Mouse (Mus musculus): Measurements from ENCODE around the gene Actg2. TPM values are rescaled to one million over a fixed set of nuclear protein-coding genes. Genes with fewer than 3 reads are reported as not detected.
"Not testable (repeated sequence)": the region's sequence is repeated elsewhere in the genome, so short reads cannot be mapped to it uniquely, and the experiment has no call there.

Gene Actg2
- 517 and 617 TPM in 2 replicates for polyA plus RNA-seq (2011; ENCODE audit: insufficient read length, low read depth, missing spikeins)

GRCm38 (mm10) chr6:83536028-83536794 lies at the start of gene Actg2:
Gene Actg2, minus strand, starts transcription at chr6:83536265.
- TF ChIP-seq POLR2A (IDR thresholded peaks at IDR 0.05; ENCODE audit: low read depth, low read length) (peak; percentile 62), CTCF (IDR thresholded peaks at IDR 0.05; ENCODE audit: borderline replicate concordance, insufficient read depth, low read length) (no peak)
- no peaks in the 10 kb centered on the region for H3K4me1 ChIP-seq (ENCODE audit: control insufficient read depth, insufficient read depth, low read length)
- H3K27ac ChIP-seq (ENCODE audit: insufficient read depth, low read length) = peak within 1 kb of the TSS; percentile 15
- peak within 1 kb of the TSS; percentile 16 for H3K4me3 ChIP-seq (ENCODE audit: insufficient read depth, low read length)

- not testable (repeated sequence) for H3K27ac ChIP-seq (ENCODE audit: insufficient read depth, low read length); H3K4me3 ChIP-seq (ENCODE audit: insufficient read depth, low read length); H3K4me1 ChIP-seq (ENCODE audit: control insufficient read depth, insufficient read depth, low read length)
Observed at GRCm38 (mm10) chr6:83585328-83585727, 49.3 kb upstream of the Actg2 start.

- Histone ChIP-seq H3K4me1 (ENCODE audit: control insufficient read depth, insufficient read depth, low read length) (peaks cover 5% of the 10 kb centered on the region; the same call in 1 of the 2 replicates), H3K27ac (ENCODE audit: insufficient read depth, low read length) (no peak overlapping the region), H3K4me3 (ENCODE audit: insufficient read depth, low read length) (no peak overlapping the region)
- TF ChIP-seq POLR2A (IDR thresholded peaks at IDR 0.05; ENCODE audit: low read depth, low read length) (no peak), CTCF (IDR thresholded peaks at IDR 0.05; ENCODE audit: borderline replicate concordance, insufficient read depth, low read length) (no peak)
Observed at GRCm38 (mm10) chr6:83583591-83583990, 47.5 kb upstream of the Actg2 start.

GRCm38 (mm10) chr6:83582938-83583270 lies 46.8 kb upstream of the Actg2 start:
- no peak overlapping the region for H3K4me3 ChIP-seq (ENCODE audit: insufficient read depth, low read length)
- TF ChIP-seq CTCF (IDR thresholded peaks at IDR 0.05; ENCODE audit: borderline replicate concordance, insufficient read depth, low read length) = peak; percentile 43; the same call in 1 of the 2 replicates
- TF ChIP-seq POLR2A (IDR thresholded peaks at IDR 0.05; ENCODE audit: low read depth, low read length) = no peak

GRCm38 (mm10) chr6:83582135-83582937 lies 46.3 kb upstream of the Actg2 start:
- Histone ChIP-seq H3K4me1 (ENCODE audit: control insufficient read depth, insufficient read depth, low read length) (peaks cover 5% of the 10 kb centered on the region; the same call in 1 of the 2 replicates), H3K4me3 (ENCODE audit: insufficient read depth, low read length) (no peak overlapping the region), H3K27ac (ENCODE audit: insufficient read depth, low read length) (no peak overlapping the region)
- no peak for TF ChIP-seq CTCF (IDR thresholded peaks at IDR 0.05; ENCODE audit: borderline replicate concordance, insufficient read depth, low read length)
- no peak for TF ChIP-seq POLR2A (IDR thresholded peaks at IDR 0.05; ENCODE audit: low read depth, low read length)

More at GRCm38 (mm10) chr6:83582938-83583270, 46.8 kb upstream of the Actg2 start:
- Histone ChIP-seq H3K27ac (ENCODE audit: insufficient read depth, low read length) (no peak overlapping the region), H3K4me1 (ENCODE audit: control insufficient read depth, insufficient read depth, low read length) (peaks cover 5% of the 10 kb centered on the region; the same call in 1 of the 2 replicates)

GRCm38 (mm10) chr6:83577534-83577933 lies 41.5 kb upstream of the Actg2 start:
- TF ChIP-seq POLR2A (IDR thresholded peaks at IDR 0.05; ENCODE audit: low read depth, low read length) (no peak), CTCF (IDR thresholded peaks at IDR 0.05; ENCODE audit: borderline replicate concordance, insufficient read depth, low read length) (no peak)

GRCm38 (mm10) chr6:83575609-83576008 lies 39.5 kb upstream of the Actg2 start:
- H3K4me1 ChIP-seq (ENCODE audit: control insufficient read depth, insufficient read depth, low read length) = peaks cover 3% of the 10 kb centered on the region; the same call in 1 of the 2 replicates
- TF ChIP-seq POLR2A (IDR thresholded peaks at IDR 0.05; ENCODE audit: low read depth, low read length) (no peak), CTCF (IDR thresholded peaks at IDR 0.05; ENCODE audit: borderline replicate concordance, insufficient read depth, low read length) (no peak)
- no peak overlapping the region for H3K4me3 ChIP-seq (ENCODE audit: insufficient read depth, low read length)
- H3K27ac ChIP-seq (ENCODE audit: insufficient read depth, low read length) = no peak overlapping the region

More at GRCm38 (mm10) chr6:83577534-83577933, 41.5 kb upstream of the Actg2 start:
- H3K4me3 ChIP-seq (ENCODE audit: insufficient read depth, low read length) = no peak overlapping the region
- H3K4me1 ChIP-seq (ENCODE audit: control insufficient read depth, insufficient read depth, low read length) = peaks cover 5% of the 10 kb centered on the region; the same call in 1 of the 2 replicates
- H3K27ac ChIP-seq (ENCODE audit: insufficient read depth, low read length) = no peak overlapping the region

GRCm38 (mm10) chr6:83572671-83573070 lies 36.6 kb upstream of the Actg2 start, which contains the start of gene Stambp:
Gene Stambp, minus strand, starts transcription at chr6:83572729.
- TF ChIP-seq POLR2A (IDR thresholded peaks at IDR 0.05; ENCODE audit: low read depth, low read length) (no peak), CTCF (IDR thresholded peaks at IDR 0.05; ENCODE audit: borderline replicate concordance, insufficient read depth, low read length) (no peak)
- no peaks in the 10 kb centered on the region for H3K4me1 ChIP-seq (ENCODE audit: control insufficient read depth, insufficient read depth, low read length)
- peak within 1 kb of the TSS; percentile 22 for H3K27ac ChIP-seq (ENCODE audit: insufficient read depth, low read length)
- H3K4me3 ChIP-seq (ENCODE audit: insufficient read depth, low read length) = peak within 1 kb of the TSS; percentile 67

- Histone ChIP-seq H3K4me3 (ENCODE audit: insufficient read depth, low read length) (peak overlapping the region; percentile 67), H3K27ac (ENCODE audit: insufficient read depth, low read length) (peak overlapping the region; percentile 2; the same call in 1 of the 2 replicates), H3K4me1 (ENCODE audit: control insufficient read depth, insufficient read depth, low read length) (no peaks in the 10 kb centered on the region)
- TF ChIP-seq CTCF (IDR thresholded peaks at IDR 0.05; ENCODE audit: borderline replicate concordance, insufficient read depth, low read length) (no peak), POLR2A (IDR thresholded peaks at IDR 0.05; ENCODE audit: low read depth, low read length) (peak; percentile 60)
Observed at GRCm38 (mm10) chr6:83571840-83572667, 36.0 kb upstream of the Actg2 start.
